9 mouse cellular contexts compared by ENCODE assay signal in genomic region chr9:79610286-79610685, GRCm38 (mm10).
DNase-seq lines count a peak whose midpoint lies in the region; ATAC-seq lines count a peak whose summit lies in the region.
"Had no signal": no experiment of that assay in that cellular context is flagged by ENCODE, and none has a peak within 500 bp of the region (broad histone marks: within the 10 kb centered on the region; RNA-seq: fewer than 3 reads in every experiment).

No protein-coding gene starts in this region.

- H3K4me3 ChIP-seq in liver, embryonic 13.5 days (replicated peaks): no peak overlapping the region
- H3K4me3 ChIP-seq in midbrain, embryonic 10.5 days: no peak overlapping the region

- no peaks in the 10 kb centered on the region for H3K4me1 ChIP-seq in liver, embryonic 13.5 days (replicated peaks)
- peaks cover 13% of the 10 kb centered on the region for H3K4me1 ChIP-seq in midbrain, embryonic 10.5 days

- DNase-seq in 3134 (ENCODE audit: extremely low read depth, insufficient read length, low spot score) (peak; percentile 80), 3T3-L1 (ENCODE audit: low read depth, low spot score) (peak; percentile 97)
- peak; percentile 21 to 35 for DNase-seq in gastrocnemius, adult 8-10 months (ENCODE audit: low spot score in 2 of 2)
- DNase-seq in liver, embryonic 13.5 days: no peak
- no peak for DNase-seq in right cerebral cortex, postnatal 25 days
- DNase-seq in midbrain, embryonic 10.5 days (ENCODE audit: low spot score): no peak
- DNase-seq in right cerebral cortex, postnatal 4 days: no peak
- DNase-seq: cerebellum, postnatal 36 days had no signal

- 57% methylated on average over 6 of the region's 6 CpGs for WGBS in liver, embryonic 13.5 days (ENCODE audit: insufficient replicate concordance)
- 80% methylated on average over 6 of the region's 6 CpGs for WGBS in midbrain, embryonic 10.5 days

- H3K27me3 ChIP-seq in liver, embryonic 13.5 days: no peaks in the 10 kb centered on the region
- H3K27me3 ChIP-seq in midbrain, embryonic 10.5 days (ENCODE audit: low read depth, poor library complexity, severe bottlenecking): peaks cover 30% of the 10 kb centered on the region

- no peak overlapping the region for H3K9ac ChIP-seq in liver, embryonic 13.5 days

- H3K27ac ChIP-seq in liver, embryonic 13.5 days: no peak overlapping the region
- H3K27ac ChIP-seq in midbrain, embryonic 10.5 days (replicated peaks): no peak overlapping the region

- H3K36me3 ChIP-seq in liver, embryonic 13.5 days: no peaks in the 10 kb centered on the region
- H3K36me3 ChIP-seq in midbrain, embryonic 10.5 days: no peaks in the 10 kb centered on the region

- no peak overlapping the region for H3K4me2 ChIP-seq in liver, embryonic 13.5 days

- no peaks in the 10 kb centered on the region for H3K9me3 ChIP-seq in liver, embryonic 13.5 days (replicated peaks)
- no peaks in the 10 kb centered on the region for H3K9me3 ChIP-seq in midbrain, embryonic 10.5 days (replicated peaks)

- ATAC-seq in liver, embryonic 13.5 days (ENCODE audit: low read depth): peak; percentile 90
- no peak for ATAC-seq in inflammation-experienced regulatory T-cells, adult 6 months

Comparison
In these comparisons a context has a peak if more than half of its experiments do, and no peak if none do; other contexts are left out.
1. DNase-seq: peak in 3134 (single experiment), 3T3-L1 (single experiment) and gastrocnemius, adult 8-10 months (2 of 2); none in liver, embryonic 13.5 days (single experiment), right cerebral cortex, postnatal 25 days (single experiment), midbrain, embryonic 10.5 days (single experiment) and right cerebral cortex, postnatal 4 days (single experiment).